Mouse (Mus musculus): ENCODE data around the gene Nme4.
A peak's percentile ranks its signal among the peaks of the same experiment; 100 is the strongest.
"Not testable (repeated sequence)": the region's sequence is repeated elsewhere in the genome, so short reads cannot be mapped to it uniquely, and the experiment has no call there.

Nme4 gene

DNA sequence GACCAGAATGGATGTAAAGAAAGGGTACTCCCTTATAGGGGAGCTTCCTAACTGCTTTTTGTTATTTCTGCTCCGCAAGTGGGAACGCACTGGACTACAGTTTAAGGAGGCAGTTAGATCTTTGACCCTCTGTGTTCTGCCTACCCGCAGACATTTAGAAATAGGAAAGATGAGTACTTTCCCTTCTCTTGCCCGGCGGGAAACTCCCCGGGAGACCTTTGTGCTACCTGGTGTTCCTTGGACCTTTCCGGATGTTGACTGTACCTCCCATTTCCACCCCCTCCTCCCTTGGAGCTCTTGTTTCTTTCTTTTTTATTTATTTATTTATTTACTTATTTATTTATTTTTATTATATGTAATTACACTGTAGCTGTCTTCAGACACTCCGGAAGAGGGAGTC, 18.7 kb upstream of the Nme4 start:
- no peak for DNase-seq (ENCODE audit: low spot score)

DNA sequence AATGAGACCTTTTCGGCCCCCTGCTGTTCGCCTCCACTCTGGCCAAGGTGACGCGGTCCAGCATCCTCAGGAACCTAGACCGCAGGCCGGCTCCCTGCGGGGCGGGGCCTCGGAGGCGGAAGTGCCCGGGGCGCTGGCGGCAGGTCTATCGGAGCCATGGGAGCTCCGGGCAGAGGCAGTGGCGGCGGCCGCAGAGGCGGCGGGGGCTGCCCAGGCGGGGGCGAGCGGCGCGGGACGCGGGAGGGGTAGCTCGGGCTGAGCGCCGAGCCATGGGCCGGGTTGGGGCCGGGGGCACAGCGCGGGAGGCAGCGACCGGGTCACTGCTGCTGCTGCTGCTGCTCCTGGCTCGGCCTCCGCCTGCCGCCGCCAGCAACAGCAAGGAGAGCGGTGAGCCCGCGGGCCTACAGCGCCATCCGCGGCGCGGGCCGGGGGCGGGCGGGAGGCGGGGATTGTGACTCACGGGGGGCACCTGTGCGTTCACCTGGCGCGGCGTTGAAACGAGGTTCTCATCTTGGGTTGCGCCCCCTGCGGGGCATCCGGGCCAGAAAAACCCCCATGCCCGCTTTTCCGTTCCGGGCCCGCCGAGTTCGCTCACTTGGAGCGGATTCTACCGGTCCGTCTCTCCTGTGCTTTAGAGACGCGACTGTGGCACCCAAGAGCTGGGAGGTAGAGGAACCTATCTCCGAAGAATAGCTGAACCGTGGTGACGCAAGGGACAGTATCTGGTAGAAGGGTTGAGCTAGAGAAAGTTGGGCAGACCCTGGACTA, 18.0 kb upstream of the Nme4 start, which contains the start of gene Tmem8:
Gene Tmem8 (plus strand): TSS at position 119 of the 768 bp plus-strand sequence.
- DNase-seq (ENCODE audit: low spot score) = peak; percentile 72

DNA sequence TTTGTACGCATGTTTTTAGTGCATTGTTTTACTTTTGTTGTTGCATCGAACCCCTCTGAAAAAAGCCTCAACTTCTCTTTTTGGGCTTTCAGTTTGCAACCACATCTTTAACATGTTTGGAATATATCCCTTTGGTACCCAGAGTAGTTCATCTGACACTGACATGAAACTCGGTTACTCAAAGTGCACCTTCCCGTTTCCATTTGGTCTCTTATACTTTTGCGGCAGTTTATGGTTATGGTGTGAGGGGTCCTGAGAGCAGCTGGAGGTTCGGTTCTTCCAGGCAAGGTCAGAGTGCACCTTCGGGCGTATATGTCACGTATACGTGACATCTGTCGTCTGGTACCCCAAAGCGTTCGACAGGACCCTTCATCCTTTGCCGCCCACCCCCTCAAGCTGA, 17.3 kb upstream of the Nme4 start:
- no peak for DNase-seq (ENCODE audit: low spot score)

DNA sequence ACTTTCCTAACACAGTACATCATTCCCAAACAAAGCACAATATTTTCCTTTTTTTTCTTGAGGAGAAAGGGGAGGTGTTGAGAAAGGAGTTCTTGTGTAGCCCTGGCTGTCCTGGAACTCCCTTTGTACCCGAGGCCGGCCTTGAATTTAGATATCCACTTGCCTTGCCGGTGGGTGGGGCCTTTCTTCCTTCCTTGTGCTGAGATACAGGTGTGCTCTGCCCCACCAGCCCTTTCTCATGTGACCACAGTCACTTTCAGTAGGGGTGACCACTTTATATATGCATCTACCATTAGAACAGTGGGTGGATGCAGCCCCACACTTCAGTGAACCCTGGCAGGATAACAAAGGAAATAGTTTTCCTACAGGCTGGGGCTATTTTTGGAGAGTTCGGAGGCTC, 16.3 kb upstream of the Nme4 start:
- no peak for DNase-seq (ENCODE audit: low spot score)

DNA sequence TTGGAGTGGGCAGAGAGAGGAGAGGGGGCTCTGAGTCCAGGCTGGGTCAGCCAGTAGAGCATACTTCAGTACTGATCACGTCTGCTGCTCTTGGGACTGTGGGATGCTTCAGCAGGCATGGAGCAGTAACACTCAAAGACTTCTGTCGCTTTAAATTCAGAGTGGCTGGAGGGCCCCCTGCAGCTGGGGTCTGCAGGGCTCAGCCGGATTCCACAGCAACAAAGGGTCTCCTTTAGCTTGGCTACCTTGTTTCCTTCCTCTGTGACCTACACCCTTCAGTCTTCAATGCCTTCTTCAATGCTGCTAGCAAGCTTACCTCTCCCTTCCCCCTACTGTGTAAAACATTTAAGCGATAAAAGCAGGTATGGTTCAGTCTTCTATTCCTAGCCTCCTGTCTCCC, 15.6 kb upstream of the Nme4 start:
- no peak for DNase-seq (ENCODE audit: low spot score)

DNA sequence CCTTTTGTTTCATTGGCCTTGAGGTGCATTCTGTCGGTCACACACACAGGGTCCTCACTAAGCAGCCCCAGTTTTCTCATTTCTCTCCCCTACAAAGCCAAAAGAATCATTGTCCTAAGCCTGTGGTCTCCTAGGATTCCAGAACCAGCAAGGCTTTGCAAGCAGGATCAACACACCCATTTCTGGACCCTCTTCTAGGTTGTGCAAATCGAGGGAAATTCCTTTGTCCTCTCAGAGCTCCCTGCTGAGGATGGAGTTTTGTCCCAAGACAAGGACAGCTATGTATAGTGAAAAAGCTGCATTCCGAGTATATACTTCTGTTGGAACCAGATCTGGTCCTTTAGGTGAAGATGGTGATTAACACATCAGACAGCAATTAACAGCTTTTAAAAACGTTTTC, 14.8 kb upstream of the Nme4 start:
- DNase-seq (ENCODE audit: low spot score) = no peak

DNA sequence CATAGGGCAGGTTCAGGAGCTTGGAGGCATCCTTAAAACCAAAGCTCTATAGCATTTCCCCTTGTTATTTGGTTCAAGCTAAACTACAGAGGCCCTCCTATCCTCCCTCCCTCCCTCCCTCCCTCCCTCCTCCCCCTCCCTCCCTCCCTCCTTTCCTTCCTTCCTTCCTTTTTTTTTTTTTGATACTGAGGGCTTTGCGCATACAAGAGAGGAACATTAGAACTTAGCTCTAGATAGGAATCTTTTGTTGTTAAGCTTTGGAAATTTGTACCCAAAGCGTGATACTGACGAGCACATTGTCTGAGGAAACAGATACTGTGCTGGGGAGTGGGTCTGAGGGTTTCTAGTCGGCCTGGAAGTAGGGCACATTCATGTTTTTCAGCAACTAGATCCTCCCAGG, 10.2 kb upstream of the Nme4 start:
- DNase-seq (ENCODE audit: low spot score) = no peak

DNA sequence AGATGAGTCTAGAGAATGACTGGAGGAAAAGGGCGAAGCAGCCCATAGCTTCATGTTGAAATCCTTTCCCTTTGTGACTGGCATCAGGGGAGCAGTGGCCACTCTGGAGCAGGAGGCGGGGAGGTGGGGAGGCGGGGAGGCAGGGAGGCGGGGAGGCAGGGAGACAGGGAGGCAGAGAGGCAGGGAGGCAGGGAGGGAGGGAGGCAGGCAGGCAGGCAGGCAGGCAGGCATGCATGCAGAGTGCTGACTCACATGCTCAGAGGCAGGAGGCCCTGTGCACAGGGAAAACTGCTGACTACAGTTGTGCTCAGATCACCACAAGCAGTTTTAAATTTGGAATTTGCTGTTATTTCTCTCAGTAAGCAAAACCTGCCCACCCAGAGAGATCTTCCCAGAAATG, 6.1 kb upstream of the Nme4 start:
- DNase-seq (ENCODE audit: low spot score) = no peak

DNA sequence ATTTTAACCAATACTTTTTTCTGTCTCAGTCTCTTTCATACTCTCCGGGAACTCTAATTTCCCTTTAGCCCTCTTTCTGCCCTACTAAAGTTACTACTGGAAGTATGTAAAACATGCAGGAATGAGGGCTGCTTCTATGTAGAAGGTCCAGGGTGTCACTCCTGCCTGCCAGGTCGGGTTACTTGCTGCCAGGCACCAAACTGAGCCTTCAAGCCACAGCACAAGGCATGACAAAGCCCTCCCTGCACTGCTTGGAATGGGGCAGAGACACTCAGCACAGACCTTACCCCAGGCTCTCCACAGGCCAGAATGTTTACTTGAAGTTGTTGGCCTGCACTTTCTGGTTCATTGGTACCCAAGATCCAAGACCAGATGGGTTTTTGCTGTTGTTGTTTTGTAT, 4.8 kb upstream of the Nme4 start:
- no peak for DNase-seq (ENCODE audit: low spot score)

DNA sequence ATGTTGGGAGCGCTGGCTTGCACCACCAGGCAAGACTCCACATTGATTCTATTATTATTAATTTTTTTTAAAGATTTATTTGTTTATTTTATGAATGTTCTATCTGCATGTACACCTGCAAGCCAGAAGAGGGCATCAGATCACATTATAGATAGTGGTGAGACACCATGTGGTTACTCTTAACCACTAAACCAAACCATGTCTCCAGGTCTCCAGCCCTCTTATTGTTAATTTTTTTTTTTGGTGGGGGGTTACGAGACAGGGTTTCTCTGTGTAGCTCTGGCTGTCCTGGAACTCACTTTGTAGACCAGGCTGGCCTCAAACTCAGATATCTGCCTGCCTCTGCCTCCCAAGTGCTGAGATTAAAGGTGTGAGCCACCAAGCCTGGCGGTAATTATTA, 3.9 kb upstream of the Nme4 start:
- DNase-seq (ENCODE audit: low spot score) = not testable (repeated sequence)

DNA sequence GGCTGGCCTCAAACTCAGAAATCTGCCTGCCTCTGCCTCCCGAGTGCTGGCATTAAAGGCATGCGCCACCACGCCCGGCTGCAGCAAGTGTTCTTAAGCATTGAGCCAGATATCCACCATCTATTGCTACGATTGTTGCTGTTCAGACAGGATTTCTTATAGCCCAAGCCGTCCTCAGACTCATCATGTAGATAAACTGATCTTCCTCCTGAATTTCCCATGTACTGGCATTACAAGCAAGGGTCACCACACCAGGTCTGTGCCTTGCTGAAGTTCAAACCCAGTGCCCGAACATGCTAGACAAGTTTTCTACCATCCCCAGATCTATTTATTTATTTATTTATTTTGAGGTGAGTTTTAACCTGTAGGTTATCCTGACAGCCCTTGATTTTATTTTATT, 3.1 kb upstream of the Nme4 start:
- DNase-seq (ENCODE audit: low spot score) = no peak

DNA sequence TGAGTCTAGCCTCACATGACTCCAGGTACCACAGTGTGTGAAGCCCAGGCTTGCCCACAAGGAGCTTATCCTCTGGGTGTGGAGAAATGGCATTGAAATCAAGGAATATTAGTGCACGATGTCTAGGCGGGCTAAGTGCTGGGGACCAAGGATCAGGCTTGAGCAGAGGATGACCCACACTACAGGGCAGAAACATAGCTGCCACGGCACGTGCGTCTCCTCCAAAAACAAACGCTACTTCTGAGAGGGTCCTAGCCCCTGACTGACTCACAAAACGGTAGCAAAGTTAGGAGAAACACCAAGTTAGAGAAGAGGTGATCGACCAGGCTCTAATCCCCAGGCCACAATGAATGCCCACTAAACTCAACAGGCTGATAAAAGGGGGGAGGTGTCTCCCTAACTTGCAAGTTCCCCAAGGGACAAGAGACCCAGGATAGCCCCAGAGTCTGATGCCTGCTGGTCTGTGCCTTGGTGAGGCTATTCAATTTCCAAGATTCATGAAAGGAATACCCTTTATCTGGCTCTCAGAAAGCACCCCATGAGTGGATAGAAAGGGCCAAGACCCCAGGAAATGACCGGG, 781 bp downstream of the Nme4 start:
- DNase-seq (ENCODE audit: low spot score) = no peak

DNA sequence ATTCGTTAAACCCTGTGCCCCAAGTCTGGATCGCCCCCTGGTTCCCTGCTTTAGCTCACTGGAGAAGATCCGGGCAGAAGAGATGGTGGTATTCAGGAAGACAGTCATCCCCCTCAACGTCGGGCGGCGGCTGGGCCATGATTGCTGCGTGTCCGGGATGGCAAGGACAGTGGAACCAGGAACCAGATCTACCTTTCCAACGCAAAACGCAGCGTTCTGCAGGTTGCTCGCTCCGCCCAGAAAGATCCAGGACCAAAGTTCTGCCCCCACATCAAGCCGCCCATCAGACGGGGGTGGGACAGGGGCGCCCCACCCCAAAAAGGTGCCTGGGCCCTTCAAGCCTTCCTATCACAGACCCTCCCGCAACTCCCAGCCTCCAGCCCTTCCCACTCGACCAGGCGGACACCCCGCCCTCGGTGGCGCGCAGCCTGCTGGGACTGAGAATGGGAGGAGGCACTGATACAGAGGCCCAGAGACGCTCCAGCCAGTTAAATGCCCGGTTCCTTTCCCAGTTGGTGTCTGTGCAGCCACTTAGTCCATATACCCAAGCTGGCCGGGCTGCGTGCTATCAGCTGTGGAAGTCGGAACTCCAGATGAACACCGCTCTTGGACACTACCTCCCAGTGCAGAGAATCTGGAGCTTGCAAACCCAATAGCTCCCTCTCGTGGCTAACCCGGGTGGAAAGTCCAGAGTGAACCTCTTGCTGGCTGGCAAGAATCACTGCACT, 5.3 kb downstream of the Nme4 start, which contains the start of gene Decr2:
Gene Decr2 (minus strand): TSS at position 433 of the 728 bp plus-strand sequence.
- DNase-seq (ENCODE audit: low spot score) = peak; percentile 71

DNA sequence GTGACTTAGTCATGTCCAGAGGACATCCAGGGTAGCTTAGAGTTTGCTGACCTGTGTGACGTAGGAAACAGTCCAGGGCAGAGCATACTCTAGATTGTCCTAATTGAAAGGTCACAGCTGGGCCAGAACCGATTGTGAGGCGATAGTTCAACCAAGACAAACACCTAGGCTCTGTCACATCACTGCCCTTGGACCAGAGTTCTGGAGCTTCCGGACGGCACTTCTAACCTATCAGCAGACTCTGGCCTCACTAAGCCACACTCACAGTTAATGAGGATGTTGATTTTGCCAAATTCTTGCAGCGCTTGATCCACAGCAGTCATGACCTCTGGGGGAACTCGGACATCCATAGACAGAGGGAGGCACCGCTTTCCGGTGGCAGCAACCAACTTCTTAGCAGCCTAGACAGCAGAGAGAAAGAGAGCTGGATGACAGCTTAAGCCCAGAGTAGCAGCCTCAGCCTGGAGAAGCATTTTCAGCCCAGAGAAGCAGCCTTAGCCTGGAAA, 8.3 kb downstream of the Nme4 start:
- DNase-seq (ENCODE audit: low spot score) = no peak

DNA sequence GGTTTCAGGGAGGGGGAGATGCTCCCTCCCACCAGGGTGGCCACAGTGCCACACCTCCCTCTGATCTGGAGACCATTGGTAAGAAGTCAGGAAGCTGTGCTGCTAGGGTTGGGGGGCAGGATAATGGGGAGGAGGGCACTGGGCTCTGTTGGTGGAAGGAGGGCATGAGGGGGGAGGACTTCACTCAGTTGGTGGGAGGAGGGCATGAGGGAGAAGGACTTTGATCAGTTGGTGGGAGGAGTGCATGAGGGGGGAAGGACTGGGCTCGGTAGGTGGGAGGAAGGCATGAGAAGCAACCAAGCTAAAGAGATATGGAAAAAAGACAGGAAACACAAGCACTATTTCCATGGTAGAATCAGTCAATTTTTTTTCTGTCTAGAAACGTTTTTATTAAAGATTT, 14.5 kb downstream of the Nme4 start:
- no peak for DNase-seq (ENCODE audit: low spot score)

DNA sequence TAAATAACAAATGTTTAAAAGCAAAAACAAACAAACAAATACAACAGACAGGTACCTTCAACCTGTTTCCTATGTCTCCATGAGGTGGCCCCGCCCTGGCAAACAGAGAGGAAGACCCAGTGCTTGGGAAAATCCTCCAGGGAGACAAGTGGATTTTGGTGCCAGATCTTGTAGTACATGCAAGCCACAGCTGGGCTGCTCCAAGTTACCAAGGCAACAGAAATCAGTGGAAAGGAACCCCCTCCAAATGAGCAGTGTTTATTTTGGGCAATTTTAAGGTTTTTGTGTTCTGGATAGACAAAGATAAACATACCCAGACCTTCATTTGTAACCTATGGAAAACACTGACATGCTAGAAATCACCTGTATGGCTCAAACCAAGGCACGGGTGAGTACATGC, 16.6 kb downstream of the Nme4 start:
- no peak for DNase-seq (ENCODE audit: low spot score)

DNA sequence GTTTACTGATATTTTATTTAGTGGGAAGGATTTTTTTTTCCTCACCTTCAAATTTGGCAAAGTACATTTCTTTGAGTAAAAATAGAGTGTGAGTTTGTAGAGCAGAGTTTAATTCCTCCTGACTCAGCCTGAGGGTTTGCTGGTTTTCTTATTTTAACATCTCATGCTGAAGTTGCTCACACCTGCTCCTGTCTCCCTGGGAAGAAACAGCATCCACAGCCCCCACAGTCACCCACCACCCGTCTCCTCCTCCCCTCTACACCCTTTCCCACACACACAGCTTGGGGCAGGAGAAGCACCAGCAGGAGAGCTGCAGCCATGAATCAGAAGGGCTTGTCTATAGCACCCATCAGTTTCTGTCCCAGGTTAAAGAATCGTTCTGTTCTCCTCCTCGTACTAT, 20.2 kb downstream of the Nme4 start:
- no peak for DNase-seq (ENCODE audit: low spot score)

DNA sequence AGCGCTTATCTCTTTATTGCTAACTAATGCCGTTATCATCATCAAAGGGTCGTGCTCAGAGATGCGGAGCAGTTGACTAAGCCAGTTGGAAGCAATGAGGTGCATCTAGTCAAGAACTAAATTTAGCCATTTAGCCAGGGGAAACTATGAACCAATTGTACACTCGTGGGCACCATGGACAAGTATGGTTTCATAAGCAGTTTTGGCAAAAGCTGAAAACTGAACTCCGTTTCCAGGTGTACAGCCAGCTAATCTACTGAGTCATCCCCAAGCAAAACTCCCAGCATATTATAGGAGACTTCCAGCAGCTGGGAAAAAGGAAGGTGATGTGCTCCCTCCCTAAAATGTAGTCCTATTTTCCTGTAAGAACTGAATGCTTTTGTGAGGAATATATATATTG, 25.3 kb downstream of the Nme4 start:
- DNase-seq (ENCODE audit: low spot score) = no peak

DNA sequence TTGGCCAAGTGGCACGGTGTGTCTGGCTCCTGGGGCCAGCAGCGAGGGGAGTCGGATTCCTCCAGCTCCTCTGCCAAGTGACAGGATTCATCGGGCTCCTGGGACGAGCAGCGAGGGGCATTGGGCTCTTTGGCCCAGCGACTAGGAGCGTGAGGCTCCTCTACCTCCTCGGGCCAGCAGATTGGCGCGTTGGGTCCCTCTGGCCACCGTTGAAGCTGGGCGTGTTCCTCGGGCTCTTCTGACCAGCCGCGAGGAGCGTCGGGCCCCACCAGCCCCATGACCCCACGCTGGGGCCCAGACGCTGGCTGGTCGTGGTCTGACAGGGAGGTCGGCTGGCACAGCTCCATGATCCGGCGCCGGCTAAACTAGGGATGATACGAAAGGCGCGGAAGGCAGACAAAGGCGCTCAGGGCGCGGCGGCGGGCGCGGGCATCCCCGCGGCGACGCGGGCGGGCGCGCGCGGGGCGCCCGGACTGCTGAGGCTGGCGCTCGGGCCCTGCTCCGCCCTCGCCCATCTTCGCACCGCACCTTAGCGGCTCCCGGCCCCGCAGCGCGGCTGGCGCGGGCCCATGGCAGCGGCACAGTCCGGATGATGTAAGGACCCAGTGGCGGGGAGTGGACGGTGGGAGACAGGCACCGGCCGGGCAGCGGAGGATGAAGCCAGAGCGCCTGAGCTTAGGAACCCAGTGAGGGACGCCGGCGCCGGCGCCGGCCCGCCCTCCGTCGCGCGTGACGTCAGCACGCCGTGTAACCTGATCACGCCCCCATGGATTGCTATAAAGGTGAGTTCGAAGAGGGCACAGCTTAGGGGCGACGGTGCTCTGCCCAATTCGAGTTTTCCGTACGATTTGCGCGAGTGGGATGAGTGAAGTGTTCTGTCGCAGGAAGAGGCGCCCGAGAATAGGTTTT, 26.3 kb downstream of the Nme4 start, which contains the start of gene Rab11fip3:
Gene Rab11fip3 (minus strand): TSS at position 725 of the 909 bp plus-strand sequence.
- peak; percentile 69 for DNase-seq (ENCODE audit: low spot score)

DNA sequence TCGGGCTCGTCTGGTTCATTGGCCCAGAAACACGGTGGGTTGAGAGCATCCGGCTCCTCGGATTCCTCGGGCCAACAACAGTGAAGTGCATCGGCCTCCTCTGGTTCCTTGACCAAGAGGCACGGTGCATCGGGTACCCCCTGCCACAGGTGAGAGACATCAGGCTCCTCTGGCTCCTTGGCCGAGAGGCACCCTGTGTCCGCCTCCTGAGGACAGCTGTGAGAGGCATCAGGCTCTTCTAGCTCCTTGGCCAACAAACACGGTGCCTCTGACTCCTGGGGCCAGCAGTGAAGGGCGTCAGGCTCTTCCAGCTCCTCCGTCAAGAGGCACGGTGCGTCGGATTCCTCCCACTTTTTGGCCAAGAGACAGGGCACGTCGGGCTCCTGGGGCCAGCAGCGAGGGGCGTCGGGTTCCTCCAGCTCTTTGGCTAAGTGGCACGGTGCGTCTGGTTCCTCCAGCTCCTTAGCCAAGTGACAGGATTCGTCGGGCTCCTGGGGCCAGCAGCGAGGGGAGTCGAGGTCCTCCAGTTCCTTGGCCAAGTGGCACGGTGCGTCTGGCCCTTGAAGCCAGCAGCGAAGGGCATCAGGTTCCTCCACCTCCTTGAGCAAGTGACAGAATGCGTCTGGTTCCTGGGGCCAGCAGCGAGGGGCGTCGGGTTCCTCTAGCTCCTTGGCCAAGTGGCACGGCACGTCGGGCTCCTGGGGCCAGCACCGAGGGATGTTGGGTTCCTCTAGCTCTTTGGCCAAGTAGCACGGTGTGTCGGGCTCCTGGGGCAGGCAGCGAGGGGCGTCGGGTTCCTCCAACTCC, 27.2 kb downstream of the Nme4 start:
- DNase-seq (ENCODE audit: low spot score) = no peak

DNA sequence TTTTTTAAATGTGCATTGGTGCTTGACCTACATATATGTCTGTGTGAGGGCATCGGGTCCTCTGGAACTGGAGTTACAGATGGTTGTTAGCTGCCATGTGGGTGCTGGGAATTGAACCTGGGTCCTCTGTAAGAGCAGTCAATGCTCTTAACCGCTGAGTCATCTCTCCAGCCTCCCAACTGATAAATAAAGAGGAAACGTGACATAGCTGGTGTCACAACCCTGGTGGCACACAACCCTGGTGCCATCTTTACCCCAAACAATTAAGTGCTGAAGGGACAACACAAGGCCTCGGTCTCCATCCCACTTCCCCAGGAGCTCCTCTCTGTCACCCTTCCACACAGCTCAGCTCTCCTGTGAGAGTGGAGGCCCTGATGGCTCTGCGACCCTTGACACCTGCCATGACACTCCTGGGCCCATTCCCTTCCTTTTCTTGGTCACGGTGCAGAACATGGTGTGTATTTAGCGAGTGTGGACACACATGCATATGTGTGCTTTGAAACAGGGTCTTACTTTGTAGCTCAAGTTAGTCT, 28.8 kb downstream of the Nme4 start:
- DNase-seq (ENCODE audit: low spot score) = no peak

Measured in spleen, adult 12 weeks (tissue).